Mouse (Mus musculus) hindbrain, embryonic 10.5 days (tissue): ENCODE data around the gene Lmf1. TPM values are rescaled to one million over a fixed set of nuclear protein-coding genes. Genes with fewer than 3 reads are reported as not detected.

ENCODE experiments used
- DNase-seq: peaks from one replicate; pipeline ENCODE4 v3.0.0-alpha.2; 2017; ENCODE audit warnings: low spot score
- H3K27ac ChIP-seq: fragments of 300-500 bp; sonication (generic); 2 replicates; pipeline ENCODE4 v1.5.1; 2016; ENCODE audit warnings: mild to moderate bottlenecking, moderate library complexity
- H3K27me3 ChIP-seq: fragments of 300-500 bp; sonication (generic); 2 replicates; pipeline ENCODE4 v1.6.1; 2016; ENCODE audit warnings: mild to moderate bottlenecking; ENCODE audit not compliant: poor library complexity, insufficient read depth, severe bottlenecking
- H3K36me3 ChIP-seq: fragments of 300-500 bp; sonication (generic); 2 replicates; pipeline ENCODE4 v1.6.1; 2016; ENCODE audit warnings: mild to moderate bottlenecking, moderate library complexity
- H3K4me1 ChIP-seq: fragments of 300-500 bp; sonication (generic); replicated peaks from 2 replicates; pipeline ENCODE4 v1.6.1; 2016; ENCODE audit warnings: mild to moderate bottlenecking
- H3K4me3 ChIP-seq: fragments of 300-500 bp; sonication (generic); 2 replicates; pipeline ENCODE4 v1.5.1; 2016; ENCODE audit warnings: mild to moderate bottlenecking, moderate library complexity
- H3K9me3 ChIP-seq: fragments of 300-500 bp; sonication (generic); 2 replicates; pipeline ENCODE4 v1.6.1; 2016; ENCODE audit warnings: mild to moderate bottlenecking, moderate library complexity
- WGBS: fragments of 180-500 bp; shearing (Covaris S2); methylation state at CpG from one replicate; pipeline ENCODE4 v1.1.7; 2016; 5-methylcytosine and 5-hydroxymethylcytosine counted together
- polyA plus RNA-seq: library from polyadenylated mRNA; unstranded; fragments of >200 nt; fragmentation: Nextera tagmentation; extraction: Ambion mirVana; gene quantifications from 2 replicates; pipeline ENCODE4 v1.2.1, GENCODE M21; 2016

The Lmf1 gene
- polyA plus RNA-seq, 1 experiment from 2014 or later = 29.4 TPM

DNA sequence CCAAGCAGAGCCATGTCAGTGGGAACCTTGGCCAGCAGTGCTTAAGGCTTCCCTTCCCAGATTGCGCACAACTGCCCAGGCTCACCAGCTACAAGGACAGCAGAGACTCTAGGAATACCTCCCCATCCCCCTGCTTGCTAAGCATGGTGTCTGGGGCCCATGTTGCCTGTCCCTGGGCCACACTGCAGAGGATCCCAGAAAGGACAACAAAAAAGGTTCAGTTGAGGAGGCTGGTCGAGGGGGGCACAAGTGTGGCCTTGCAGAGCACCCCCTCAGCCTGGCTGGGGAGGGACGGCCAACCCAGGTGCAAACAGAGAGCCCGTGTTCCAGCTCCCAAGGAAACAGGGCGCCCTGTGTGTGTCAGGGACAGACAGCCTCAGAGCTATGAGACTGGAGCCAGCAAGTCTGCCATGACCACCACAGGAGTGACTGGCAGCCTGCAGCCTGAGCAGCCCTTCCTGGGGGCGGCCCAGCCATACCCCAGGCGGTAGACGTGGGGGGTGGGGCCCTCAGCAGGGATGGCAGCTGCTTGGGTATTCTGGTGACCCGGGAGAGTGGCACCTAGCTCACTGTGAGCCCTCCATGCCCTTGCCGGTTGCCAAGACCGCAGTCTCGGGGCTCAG is 84.4 kb downstream of the Lmf1 start:
- H3K9me3 ChIP-seq = 0 out of 2 replicates have a peak, but pooled peaks cover 2% of the 10 kb centered on the region
- H3K27me3 ChIP-seq = no peaks in the 10 kb centered on the region
- H3K4me1 ChIP-seq = peaks cover 42% of the 10 kb centered on the region
- peaks cover 9% of the 10 kb centered on the region; the same call in 1 of the 2 replicates for H3K36me3 ChIP-seq
- peak overlapping the region; percentile 73 for H3K27ac ChIP-seq
- WGBS = 57% methylated on average over 12 of the region's 12 CpGs
- no peak for DNase-seq
- H3K4me3 ChIP-seq = no peak overlapping the region

DNA sequence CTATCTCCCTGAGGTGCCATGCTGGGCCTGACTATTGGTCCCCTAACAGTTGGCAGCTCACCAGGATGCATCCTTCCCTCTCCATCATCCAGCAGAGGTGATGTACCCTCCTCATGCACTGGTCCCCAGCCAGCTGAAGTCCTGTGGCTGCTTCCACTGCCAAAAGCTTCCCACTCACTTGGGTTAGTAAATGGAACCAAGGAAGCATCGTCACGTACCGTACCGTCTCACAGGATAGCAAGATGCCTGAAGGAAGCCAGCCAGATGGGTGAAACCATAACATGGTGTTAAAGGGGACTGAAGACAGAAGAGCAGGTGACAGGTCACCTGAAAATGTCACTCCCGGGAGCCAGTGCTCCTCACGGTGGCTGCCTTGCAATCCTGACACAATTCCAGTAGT is 86.6 kb downstream of the Lmf1 start:
- no peak overlapping the region for H3K27ac ChIP-seq
- H3K27me3 ChIP-seq = no peaks in the 10 kb centered on the region; the same call in 1 of the 2 replicates
- DNase-seq = no peak
- H3K4me3 ChIP-seq = no peak overlapping the region
- H3K4me1 ChIP-seq = peaks cover 58% of the 10 kb centered on the region
- H3K36me3 ChIP-seq = peaks cover 3% of the 10 kb centered on the region; the same call in 1 of the 2 replicates
- 93% methylated on average over 6 of the region's 6 CpGs for WGBS
- H3K9me3 ChIP-seq = no peaks in the 10 kb centered on the region

GRCm38 (mm10) chr17:25665891-25666290 is 87.0 kb downstream of the Lmf1 start:
- H3K27me3 ChIP-seq = no peaks in the 10 kb centered on the region; the same call in 1 of the 2 replicates
- no peak overlapping the region for H3K4me3 ChIP-seq
- peaks cover 3% of the 10 kb centered on the region; the same call in 1 of the 2 replicates for H3K36me3 ChIP-seq
- 85% methylated on average over 8 of the region's 8 CpGs for WGBS
- H3K4me1 ChIP-seq = peaks cover 58% of the 10 kb centered on the region
- no peak overlapping the region for H3K27ac ChIP-seq
- DNase-seq = no peak
- no peaks in the 10 kb centered on the region for H3K9me3 ChIP-seq

- Histone ChIP-seq H3K9me3 (no peaks in the 10 kb centered on the region), H3K4me3 (no peak overlapping the region), H3K27me3 (no peaks in the 10 kb centered on the region; the same call in 1 of the 2 replicates), H3K27ac (peak overlapping the region; percentile 68), H3K4me1 (peaks cover 47% of the 10 kb centered on the region), H3K36me3 (no peaks in the 10 kb centered on the region)
- peak; percentile 19 for DNase-seq
- WGBS = 68% methylated on average over 7 of the region's 7 CpGs
These were observed 89.7 kb downstream of the Lmf1 start for GRCm38 (mm10) chr17:25668481-25669055.

GRCm38 (mm10) chr17:25672982-25673381 is 94.1 kb downstream of the Lmf1 start:
- Histone ChIP-seq H3K4me1 (peaks cover 28% of the 10 kb centered on the region), H3K4me3 (no peak overlapping the region), H3K27ac (no peak overlapping the region), H3K27me3 (no peaks in the 10 kb centered on the region; the same call in 1 of the 2 replicates), H3K36me3 (no peaks in the 10 kb centered on the region), H3K9me3 (peaks cover 7% of the 10 kb centered on the region; the same call in 1 of the 2 replicates)
- DNase-seq = no peak

DNA sequence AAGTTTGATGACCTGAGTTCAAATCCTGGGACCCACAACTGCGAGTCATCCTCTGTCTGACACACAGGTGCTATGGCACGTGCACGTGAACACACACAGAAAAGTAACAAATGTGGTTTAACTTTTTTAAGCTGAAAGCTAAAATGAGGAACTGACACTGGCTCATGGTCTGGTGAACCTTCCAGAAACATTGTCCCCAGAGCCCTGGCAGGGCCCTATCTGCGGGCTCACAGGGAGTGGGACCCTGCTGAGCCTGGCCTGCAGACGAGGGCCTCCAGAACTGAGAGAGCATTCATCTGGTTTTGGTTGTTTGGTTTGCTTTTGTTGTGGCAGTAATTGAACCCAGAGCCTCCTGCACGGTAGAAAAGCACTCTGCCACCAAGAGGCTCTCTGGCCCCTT is 99.1 kb downstream of the Lmf1 start:
- Histone ChIP-seq H3K36me3 (no peaks in the 10 kb centered on the region), H3K4me3 (no peak overlapping the region), H3K27me3 (0 out of 2 replicates have a peak, but pooled peaks cover 8% of the 10 kb centered on the region), H3K9me3 (peaks cover 7% of the 10 kb centered on the region; the same call in 1 of the 2 replicates), H3K4me1 (peaks cover 35% of the 10 kb centered on the region), H3K27ac (no peak overlapping the region)
- no peak for DNase-seq
- 56% methylated on average over 6 of the region's 6 CpGs for WGBS

DNA sequence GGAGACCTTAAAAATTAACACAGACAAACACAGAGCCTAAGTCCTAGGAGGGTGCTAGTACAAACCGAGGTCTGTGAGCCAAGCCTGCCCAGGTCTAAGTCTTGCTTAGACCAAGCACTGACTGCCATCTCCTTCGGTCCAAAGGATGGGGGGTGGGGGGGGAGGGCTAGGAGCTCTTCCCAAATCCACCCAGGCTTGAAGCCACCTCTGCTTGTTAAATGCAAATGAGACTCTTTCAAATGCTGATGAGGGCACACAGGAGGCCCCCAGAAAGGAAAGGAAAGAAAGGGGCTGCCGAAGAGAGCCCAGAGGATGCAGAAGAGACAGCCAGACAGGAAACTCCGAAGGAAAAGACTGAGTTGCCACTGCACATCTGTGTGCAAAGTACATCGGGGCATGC is 100.9 kb downstream of the Lmf1 start:
- Histone ChIP-seq H3K4me3 (peak overlapping the region; percentile 21; the same call in 1 of the 2 replicates), H3K36me3 (no peaks in the 10 kb centered on the region), H3K27me3 (0 out of 2 replicates have a peak, but pooled peaks cover 8% of the 10 kb centered on the region), H3K27ac (peak overlapping the region; percentile 70), H3K9me3 (peaks cover 7% of the 10 kb centered on the region; the same call in 1 of the 2 replicates), H3K4me1 (peaks cover 39% of the 10 kb centered on the region)
- WGBS = 7% methylated on average over 5 of the region's 5 CpGs
- peak; percentile 29 for DNase-seq

DNA sequence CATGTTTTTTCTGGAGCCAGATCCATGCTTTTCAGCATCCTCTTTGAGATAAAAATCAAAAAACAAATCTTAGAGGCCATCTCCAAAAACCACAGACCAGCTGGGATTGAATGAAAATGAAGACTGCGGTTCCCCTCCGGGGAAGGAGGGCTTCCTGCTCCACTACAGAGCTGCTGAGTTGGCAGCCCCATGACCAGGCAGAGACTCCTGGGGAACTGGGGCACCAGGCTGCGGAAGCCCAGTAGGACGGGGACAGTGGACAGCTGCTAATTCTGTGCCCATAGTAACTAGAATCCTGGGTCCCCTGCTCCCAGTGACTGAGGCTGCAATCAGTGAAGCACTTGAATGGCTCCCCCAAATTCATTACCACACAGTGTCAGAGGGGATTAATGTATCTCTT is 102.8 kb downstream of the Lmf1 start:
- DNase-seq = no peak
- H3K9me3 ChIP-seq = no peaks in the 10 kb centered on the region

GRCm38 (mm10) chr17:25686323-25686722 is 107.4 kb downstream of the Lmf1 start:
- Histone ChIP-seq H3K9me3 (no peaks in the 10 kb centered on the region), H3K36me3 (no peaks in the 10 kb centered on the region), H3K27me3 (peaks cover 12% of the 10 kb centered on the region), H3K27ac (0 out of 2 replicates have a peak overlapping the region, but pooled peaks have one; percentile 16), H3K4me1 (peaks cover 24% of the 10 kb centered on the region), H3K4me3 (no peak overlapping the region)
- 55% methylated on average over 7 of the region's 7 CpGs for WGBS
- DNase-seq = peak; percentile 47

More for the DNA sequence above, 102.8 kb downstream of the Lmf1 start:
- Histone ChIP-seq H3K27ac (0 out of 2 replicates have a peak overlapping the region, but pooled peaks have one; percentile 30), H3K36me3 (no peaks in the 10 kb centered on the region), H3K27me3 (peaks cover 16% of the 10 kb centered on the region), H3K4me3 (no peak overlapping the region), H3K4me1 (peaks cover 50% of the 10 kb centered on the region)
- WGBS = 90% methylated on average over 4 of the region's 4 CpGs

DNA sequence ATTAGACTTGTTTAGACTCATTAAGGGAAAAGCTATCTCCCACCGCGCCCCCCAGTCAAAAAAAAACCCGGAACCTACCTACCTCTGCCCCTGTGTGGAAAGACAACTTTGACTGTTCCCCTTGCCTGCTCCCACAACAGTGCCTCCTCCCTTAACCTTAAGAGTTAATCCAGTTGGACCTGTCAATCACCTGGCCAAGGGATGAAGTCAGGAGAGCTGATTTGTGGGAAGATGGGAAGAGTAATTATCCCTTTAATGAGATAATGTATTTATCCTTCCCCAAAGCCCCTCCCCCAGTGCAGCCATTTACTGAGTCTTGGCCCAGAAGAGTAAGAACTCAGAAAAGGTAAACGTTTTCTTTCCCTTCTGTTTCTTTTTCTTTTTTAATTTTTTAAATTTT is 110.0 kb downstream of the Lmf1 start:
- no peaks in the 10 kb centered on the region for H3K9me3 ChIP-seq
- peaks cover 21% of the 10 kb centered on the region for H3K4me1 ChIP-seq
- H3K27me3 ChIP-seq = peaks cover 12% of the 10 kb centered on the region
- WGBS = 89% methylated on average over 4 of the region's 4 CpGs
- no peak overlapping the region for H3K4me3 ChIP-seq
- H3K27ac ChIP-seq = no peak overlapping the region
- H3K36me3 ChIP-seq = no peaks in the 10 kb centered on the region
- no peak for DNase-seq

- WGBS = 45% methylated on average over 1 of the region's 1 CpGs
These were observed 117.4 kb downstream of the Lmf1 start for GRCm38 (mm10) chr17:25696263-25696662.

DNA sequence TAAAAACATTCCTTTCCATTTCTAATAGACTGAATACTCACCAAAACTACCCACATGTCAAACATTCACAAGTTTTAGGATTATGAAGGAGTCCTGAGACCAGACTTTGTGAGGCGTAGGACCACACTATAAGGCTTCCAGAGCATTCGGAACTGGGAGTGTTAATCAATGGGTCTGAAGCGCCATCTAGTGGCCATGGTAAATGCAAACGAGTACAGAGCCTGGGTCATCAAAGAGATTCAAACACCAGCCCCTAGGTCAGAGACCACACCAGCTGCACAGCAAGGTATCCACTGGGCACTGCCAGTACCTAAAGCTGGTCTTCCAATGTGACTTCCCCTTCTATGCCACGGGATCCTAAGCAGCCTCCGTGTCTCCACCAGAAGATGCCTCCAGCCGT is 119.6 kb downstream of the Lmf1 start:
- no peaks in the 10 kb centered on the region for H3K9me3 ChIP-seq
- no peaks in the 10 kb centered on the region for H3K36me3 ChIP-seq
- 0 out of 2 replicates have a peak, but pooled peaks cover 10% of the 10 kb centered on the region for H3K27me3 ChIP-seq
- no peak overlapping the region for H3K4me3 ChIP-seq
- no peak overlapping the region for H3K27ac ChIP-seq
- peaks cover 8% of the 10 kb centered on the region for H3K4me1 ChIP-seq
- peak; percentile 79 for DNase-seq
- 16% methylated on average over 7 of the region's 7 CpGs for WGBS

More at GRCm38 (mm10) chr17:25696263-25696662, 117.4 kb downstream of the Lmf1 start:
- H3K4me1 ChIP-seq = peaks cover 8% of the 10 kb centered on the region
- H3K36me3 ChIP-seq = no peaks in the 10 kb centered on the region
- 0 out of 2 replicates have a peak, but pooled peaks cover 10% of the 10 kb centered on the region for H3K27me3 ChIP-seq
- no peak overlapping the region for H3K4me3 ChIP-seq
- H3K27ac ChIP-seq = peak overlapping the region; percentile 45
- no peak for DNase-seq
- H3K9me3 ChIP-seq = no peaks in the 10 kb centered on the region

- 0 out of 2 replicates have a peak, but pooled peaks cover 10% of the 10 kb centered on the region for H3K27me3 ChIP-seq
- 57% methylated on average over 9 of the region's 9 CpGs for WGBS
- H3K4me1 ChIP-seq = peaks cover 8% of the 10 kb centered on the region
- no peak overlapping the region for H3K4me3 ChIP-seq
- H3K27ac ChIP-seq = no peak overlapping the region
- no peaks in the 10 kb centered on the region for H3K9me3 ChIP-seq
- no peaks in the 10 kb centered on the region for H3K36me3 ChIP-seq
- DNase-seq = no peak
These were observed 122.1 kb downstream of the Lmf1 start for GRCm38 (mm10) chr17:25700863-25701496.
